Mouse (Mus musculus) cerebellum, postnatal 4 days (tissue): ENCODE measurements at regions not wholly inside any gene's neighbourhood (a gene's known extent, or its start where the extent isn't known, plus 50 kb on each side); places are given as distances from the start of the nearest gene placed in this dataset.

Experiments used
- DNase-seq, 2 experiments: peaks; one replicate each; pipeline ENCODE4 v3.0.0; 2022; ENCODE audit warnings: low spot score in 2 of 2, mixed read lengths in 1 of 2

DNA sequence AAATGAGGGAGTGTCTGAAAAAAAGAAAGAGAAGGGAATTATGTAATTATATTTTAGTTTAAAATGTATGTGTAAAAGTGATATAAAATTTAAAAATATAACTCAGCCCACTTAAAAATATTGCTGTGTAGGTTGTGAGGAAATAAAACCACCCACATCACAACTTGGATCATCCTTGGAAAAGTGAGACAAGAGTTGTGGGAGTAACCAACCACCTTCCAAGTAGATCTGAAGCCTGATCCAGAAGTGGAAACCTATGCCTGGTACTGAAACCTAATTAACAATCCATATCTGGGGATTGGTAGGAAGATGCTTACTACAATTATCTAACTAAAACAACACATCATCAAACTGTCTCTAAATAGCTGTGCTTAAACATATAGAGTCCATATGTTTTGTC, 743.1 kb downstream of the Stim2 start:
- DNase-seq: no peak

DNA sequence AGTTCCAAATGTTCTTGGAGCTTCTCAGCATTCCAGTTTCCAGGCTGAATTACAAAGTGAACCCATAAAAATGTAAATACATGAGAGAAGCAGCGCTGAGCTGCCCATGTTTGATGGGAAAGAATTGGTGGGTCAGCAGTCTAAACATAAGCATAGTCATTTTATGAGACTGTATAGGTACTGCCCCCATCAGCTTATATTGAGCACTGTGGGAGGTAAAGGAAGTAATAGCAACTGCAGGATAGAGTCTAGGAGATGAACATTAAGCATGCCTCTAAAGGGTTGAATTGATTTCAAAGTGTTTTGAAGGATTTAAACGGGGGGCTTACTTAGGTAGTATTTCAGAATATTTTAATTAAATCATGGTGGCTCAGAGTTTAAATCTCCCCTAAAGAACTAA, 748.7 kb downstream of the Stim2 start:
- no peak for DNase-seq

DNA sequence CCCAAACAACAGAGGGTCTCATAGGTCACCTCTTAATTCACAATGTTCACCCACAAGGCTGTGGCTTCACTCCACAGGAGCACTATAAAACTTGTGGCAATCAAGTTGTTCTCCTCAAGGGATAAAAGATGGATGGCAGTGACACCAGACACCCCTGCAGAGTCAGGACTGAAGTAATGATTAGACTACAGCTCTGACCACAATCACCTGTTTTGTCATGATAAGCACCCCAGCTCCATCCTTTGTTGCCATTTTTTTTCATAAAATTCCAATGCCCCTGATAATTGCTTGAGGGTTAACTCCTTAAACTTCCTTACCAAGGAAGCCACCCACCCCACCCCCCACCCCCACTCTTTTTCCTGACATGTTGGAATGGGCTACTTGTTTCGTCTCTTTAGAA, 755.1 kb downstream of the Stim2 start:
- no peak for DNase-seq

DNA sequence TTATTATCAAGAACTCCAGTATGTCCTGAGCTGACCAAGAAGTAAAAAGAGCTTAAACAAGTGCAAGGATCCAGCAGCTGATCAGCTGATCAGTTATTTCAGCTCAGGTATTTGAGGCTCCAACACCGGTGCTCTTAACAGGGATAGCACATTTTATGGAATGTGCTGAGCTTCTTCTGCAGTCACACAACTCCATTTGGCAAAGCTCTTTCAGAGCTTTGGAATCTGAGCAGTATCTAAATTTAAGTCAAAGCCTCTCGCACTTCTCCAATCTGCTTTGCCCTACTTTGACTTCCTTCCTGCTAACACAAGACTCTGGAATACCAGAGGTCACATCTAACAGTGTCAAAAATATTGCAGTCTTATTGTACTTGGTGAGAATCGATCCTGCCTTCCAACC, 761.4 kb downstream of the Stim2 start:
- no peak for DNase-seq

DNA sequence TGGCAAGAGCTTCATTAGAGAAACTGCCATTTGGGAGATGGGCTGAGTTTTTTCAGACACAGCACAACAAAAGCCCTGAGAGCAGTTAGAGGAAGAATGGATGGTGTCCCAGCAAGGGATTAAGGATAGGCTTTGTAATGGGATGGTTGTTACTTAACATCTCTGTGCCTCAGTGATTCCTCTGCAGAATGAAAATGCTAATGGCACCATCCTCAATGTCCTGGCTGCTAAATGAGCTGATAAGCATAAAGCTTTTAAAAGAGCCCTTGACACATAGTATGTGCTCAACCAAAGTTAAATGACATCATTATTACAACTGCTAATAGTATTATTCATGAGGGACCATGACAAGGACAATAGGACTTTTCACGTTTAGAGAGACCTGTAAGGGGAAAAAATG, 764.7 kb downstream of the Stim2 start:
- no peak for DNase-seq

DNA sequence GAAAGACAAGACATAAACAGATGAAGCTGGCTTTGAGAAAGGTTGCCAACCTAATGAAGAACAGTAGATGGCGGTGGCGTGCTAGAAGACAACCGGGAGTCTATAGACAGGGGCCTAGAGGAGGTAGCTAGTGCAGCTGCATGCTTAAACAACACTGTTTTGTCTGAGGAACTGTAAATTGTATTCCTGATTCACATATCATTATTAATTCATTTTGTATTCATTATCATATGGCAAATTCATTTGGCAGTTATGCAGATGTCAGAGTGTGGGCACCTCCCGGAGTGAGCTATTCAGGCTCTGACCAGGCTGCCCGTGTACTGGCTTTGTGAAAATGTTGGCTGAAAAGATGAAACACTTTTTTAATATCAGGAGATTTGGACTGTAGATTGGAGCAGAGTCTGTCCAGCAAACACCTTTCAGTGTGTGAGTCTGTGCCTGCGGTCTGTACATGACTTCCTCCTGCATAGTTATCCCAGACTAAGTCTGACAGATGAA, 798.7 kb downstream of the Stim2 start:
- peak; percentile 35 to 60 for DNase-seq

DNA sequence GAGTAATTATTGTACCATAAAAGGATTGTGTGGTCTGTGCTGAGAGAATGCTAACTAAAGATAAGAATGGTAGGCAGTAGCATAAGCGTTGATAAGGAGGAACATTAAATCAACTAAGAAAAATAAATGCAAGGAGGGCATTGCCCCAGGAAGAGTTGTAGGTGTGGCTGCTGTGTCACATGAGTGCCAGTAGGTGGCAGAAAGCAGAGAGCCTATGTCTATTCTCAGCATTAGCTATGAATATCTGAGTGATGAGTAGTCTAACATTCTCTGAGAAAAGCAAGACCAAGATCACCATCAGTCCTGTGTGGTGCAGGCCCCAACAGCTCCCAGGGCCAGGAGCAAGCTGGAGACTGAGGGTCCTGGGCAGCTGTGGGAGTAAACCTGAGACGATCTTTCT, 828.8 kb downstream of the Stim2 start:
- no peak for DNase-seq
